Mouse (Mus musculus): ENCODE results near the gene Map3k3. TPM values are rescaled to one million over a fixed set of nuclear protein-coding genes. Genes with fewer than 3 reads are reported as not detected.

The Map3k3 gene
- total RNA-seq (2012; rRNA removed) (34.1 and 37.3 TPM in 2 replicates), total RNA-seq (2014; rRNA removed) (28.8 and 30.3 TPM in 2 replicates), polyA plus RNA-seq (2012; ENCODE audit: insufficient read length, low read depth) (26.8 and 32.3 TPM in 2 replicates)

- Histone ChIP-seq H3K9ac (ENCODE audit: insufficient read depth, low read depth) (peak within 1 kb of the TSS; percentile 83), H3K79me2 (replicated peaks; ENCODE audit: control insufficient read depth, extremely low read depth, insufficient read depth, poor library complexity, severe bottlenecking) (peaks cover 30% of the 10 kb centered on the region), H3K9me3 (replicated peaks; ENCODE audit: low read length) (no peaks in the 10 kb centered on the region), H3K4me2 (ENCODE audit: insufficient read depth, low read depth, poor library complexity, severe bottlenecking) (peak within 1 kb of the TSS; percentile 72), H3K36me3 (replicated peaks in 1 of 2; ENCODE audit: control insufficient read depth in 1 of 2, insufficient read depth in 1 of 2, low read length in 1 of 2) (no peaks in the 10 kb centered on the region), H3K27me3 (replicated peaks) (no peaks in the 10 kb centered on the region), H3K4me3 (replicated peaks in 1 of 3; ENCODE audit: low read depth in 2 of 3, low read length in 2 of 3, poor library complexity in 1 of 3) (peak within 1 kb of the TSS; percentile 64 to 91 (median 85)), H3K4me1 (ENCODE audit: control insufficient read depth in 1 of 2, insufficient read depth in 2 of 2) (peaks cover 0 to 19% of the 10 kb centered on the region in 2 experiments; a peak in 2 of 4 replicates), H3K27ac (ENCODE audit: insufficient read depth, low read depth) (peak within 1 kb of the TSS; percentile 74)
- dilution Hi-C loops (cut with MboI; ENCODE audit: extremely low pct_ligation_motif_present, extremely low pct_unique_long_range_greater_than_20kb, low sequenced_read_pairs) (no loop called here), in situ Hi-C loops (cut with MboI; ENCODE audit: low pct_ligation_motif_present, low pct_unique_long_range_greater_than_20kb, low sequenced_read_pairs) (no loop called here)
- DNase-seq (ENCODE audit: extremely low read depth): peak; percentile 100
- TF ChIP-seq MEF2A (IDR thresholded peaks at IDR 0.05; ENCODE audit: borderline replicate concordance, low read depth, low read length) (peak; percentile 76; the same call in 1 of the 2 replicates), TBP (conservative IDR thresholded peaks at IDR 0.05; ENCODE audit: low read depth, low read length) (0 out of 2 replicates have a peak, but pooled peaks have one; percentile 54), MXI1 (IDR thresholded peaks at IDR 0.05; ENCODE audit: low read depth, low read length) (peak; percentile 89), RCOR1 (conservative IDR thresholded peaks at IDR 0.05; ENCODE audit: low read depth, low read length) (no peak; the same call in 1 of the 2 replicates), TCF12 (IDR thresholded peaks at IDR 0.05; ENCODE audit: low read depth, low read length) (peak; percentile 95), POLR2A (IDR thresholded peaks at IDR 0.05; ENCODE audit: low read depth, low read length) (peak; percentile 97), MAZ (IDR thresholded peaks at IDR 0.05; ENCODE audit: low read depth, low read length) (no peak; the same call in none of the 2 replicates), NELFE (IDR thresholded peaks at IDR 0.05; ENCODE audit: low read depth, low read length) (peak; percentile 99), ELF1 (IDR thresholded peaks at IDR 0.05; ENCODE audit: low read depth, low read length) (peak; percentile 79), EP300 (IDR thresholded peaks at IDR 0.05; ENCODE audit: low read length) (no peak), KAT2A (IDR thresholded peaks at IDR 0.05; ENCODE audit: insufficient replicate concordance, low read length) (0 out of 2 replicates have a peak, but pooled peaks have one; percentile 63), ETS1 (conservative IDR thresholded peaks at IDR 0.05; ENCODE audit: low read depth, low read length) (peak; percentile 22; the same call in 1 of the 2 replicates), PAX5 (IDR thresholded peaks at IDR 0.05; ENCODE audit: low read length) (no peak), JUND (conservative IDR thresholded peaks at IDR 0.05; ENCODE audit: low read depth, low read length) (no peak), ZKSCAN1 (IDR thresholded peaks at IDR 0.05; ENCODE audit: borderline replicate concordance, low read depth, low read length) (no peak), ZC3H11A (IDR thresholded peaks at IDR 0.05; ENCODE audit: low read depth, low read length) (no peak), ZNF384 (IDR thresholded peaks at IDR 0.05; ENCODE audit: low read depth, low read length) (no peak), ZMIZ1 (IDR thresholded peaks at IDR 0.05; ENCODE audit: low read depth, low read length) (peak; percentile 98), USF1 (IDR thresholded peaks at IDR 0.05; ENCODE audit: low read depth, low read length) (no peak), MAFK (IDR thresholded peaks at IDR 0.05; ENCODE audit: insufficient replicate concordance, low read length) (no peak), RAD21 (IDR thresholded peaks at IDR 0.05; ENCODE audit: low read depth, low read length) (peak; percentile 18), MYC (IDR thresholded peaks at IDR 0.05; ENCODE audit: low read depth, low read length) (no peak), CHD1 (IDR thresholded peaks at IDR 0.05; ENCODE audit: low read depth, low read length) (no peak), UBTF (IDR thresholded peaks at IDR 0.05; ENCODE audit: low read depth, low read length) (peak; percentile 80), POLR2AphosphoS2 (IDR thresholded peaks at IDR 0.05; ENCODE audit: low read depth, low read length) (peak; percentile 99), CHD2 (IDR thresholded peaks at IDR 0.05; ENCODE audit: low read length) (peak; percentile 97), GABPA (IDR thresholded peaks at IDR 0.05; ENCODE audit: insufficient replicate concordance, low read depth, low read length) (no peak), CTCF (conservative IDR thresholded peaks at IDR 0.05 in 1 of 2, IDR thresholded peaks at IDR 0.05 in 1 of 2; ENCODE audit: low read depth in 2 of 2, low read length in 2 of 2) (peak in 1 of 2 experiments; percentile 86; a peak in 2 of 4 replicates), E2F4 (IDR thresholded peaks at IDR 0.05; ENCODE audit: insufficient replicate concordance, low read depth, low read length) (peak; percentile 83; the same call in 1 of the 2 replicates), MAX (IDR thresholded peaks at IDR 0.05; ENCODE audit: low read length) (peak; percentile 69), SMC3 (IDR thresholded peaks at IDR 0.05; ENCODE audit: low read depth, low read length) (no peak; the same call in 1 of the 2 replicates), HCFC1 (IDR thresholded peaks at IDR 0.05; ENCODE audit: low read depth, low read length) (peak; percentile 72), SIN3A (IDR thresholded peaks at IDR 0.05; ENCODE audit: low read length) (peak; percentile 96), NRF1 (IDR thresholded peaks at IDR 0.05; ENCODE audit: low read depth, low read length) (peak; percentile 55), BHLHE40 (IDR thresholded peaks at IDR 0.05; ENCODE audit: low read depth, low read length) (no peak; the same call in 1 of the 2 replicates), USF2 (conservative IDR thresholded peaks at IDR 0.05; ENCODE audit: low read depth, low read length) (no peak), JUN (IDR thresholded peaks at IDR 0.05; ENCODE audit: insufficient read depth, low read depth, low read length) (no peak)
Observed at GRCm38 (mm10) chr11:106083708-106084701, at the start of gene Map3k3. TSS of gene Map3k3 (plus strand) at chr11:106084613.
